Mouse (Mus musculus) heart, embryonic 11.5 days (tissue): Measurements from ENCODE around the gene Bnip2. TPM values are rescaled to one million over a fixed set of nuclear protein-coding genes. Genes with fewer than 3 reads are reported as not detected.
"Not testable (repeated sequence)": the region's sequence is repeated elsewhere in the genome, so short reads cannot be mapped to it uniquely, and the experiment has no call there.

Source experiments
- ATAC-seq: fragments of 200-750 bp; cut with Nextera tagmentation; replicated peaks from 2 replicates; pipeline ENCODE4 v1.8.0; 2017; ENCODE audit warnings: moderate library complexity; ENCODE audit not compliant: insufficient number of reproducible peaks, low FRiP score, low TSS enrichment
- H3K27ac ChIP-seq: fragments of 300-500 bp; sonication (generic); 2 replicates; pipeline ENCODE4 v1.5.1; 2014; ENCODE audit warnings: mild to moderate bottlenecking, low read depth, low read length
- H3K27me3 ChIP-seq: fragments of 300-500 bp; sonication (generic); 2 replicates; pipeline ENCODE4 v1.6.1; 2014; ENCODE audit warnings: mild to moderate bottlenecking, low read length, mixed read lengths; ENCODE audit not compliant: control insufficient read depth, insufficient read depth
- H3K36me3 ChIP-seq: fragments of 300-500 bp; sonication (generic); 2 replicates; pipeline ENCODE4 v1.6.1; 2014; ENCODE audit warnings: mild to moderate bottlenecking, low read length, moderate library complexity, mixed read lengths; ENCODE audit not compliant: control insufficient read depth, insufficient read depth
- H3K4me1 ChIP-seq: fragments of 300-500 bp; sonication (generic); 2 replicates; pipeline ENCODE4 v1.6.1; 2014; ENCODE audit warnings: low read length; ENCODE audit not compliant: control insufficient read depth, insufficient read depth
- H3K4me2 ChIP-seq: fragments of 300-500 bp; sonication (generic); 2 replicates; pipeline ENCODE4 v1.6.1; 2014; ENCODE audit warnings: mild to moderate bottlenecking, moderate library complexity
- H3K4me3 ChIP-seq: fragments of 300-500 bp; sonication (generic); 2 replicates; pipeline ENCODE4 v1.5.1; 2014; ENCODE audit warnings: low read depth, low read length
- H3K9ac ChIP-seq: fragments of 300-500 bp; sonication (generic); 2 replicates; pipeline ENCODE4 v1.6.1; 2014; ENCODE audit warnings: mild to moderate bottlenecking, low read depth, low read length, moderate library complexity
- H3K9me3 ChIP-seq: fragments of 300-500 bp; sonication (generic); replicated peaks from 2 replicates; pipeline ENCODE4 v1.6.1; 2016; ENCODE audit warnings: low read length; ENCODE audit not compliant: control insufficient read depth
- WGBS: fragments of 180-500 bp; shearing (Covaris S2); extraction: QIAGEN DNeasy Blood & Tissue Kit; methylation state at CpG from one replicate; pipeline ENCODE4 v1.1.7; 2014; ENCODE audit not compliant: insufficient replicate concordance; 5-methylcytosine and 5-hydroxymethylcytosine counted together
- polyA plus RNA-seq: library from polyadenylated mRNA; unstranded; fragments of >200 nt; fragmentation: Nextera tagmentation; extraction: Ambion mirVana; gene quantifications from 2 replicates; pipeline ENCODE4 v1.2.1, GENCODE M21; 2014

Gene Bnip2
- polyA plus RNA-seq, 1 experiment from 2014 or later = 124 TPM

- ATAC-seq = no peak
- Histone ChIP-seq H3K27me3 (no peaks in the 10 kb centered on the region), H3K27ac (no peak overlapping the region), H3K4me1 (peaks cover 14% of the 10 kb centered on the region), H3K9me3 (no peaks in the 10 kb centered on the region), H3K36me3 (peaks cover 10% of the 10 kb centered on the region; the same call in 1 of the 2 replicates), H3K4me3 (no peak overlapping the region), H3K9ac (no peak overlapping the region), H3K4me2 (no peak overlapping the region)
These were observed 29.6 kb downstream of the Bnip2 start for GRCm38 (mm10) chr9:70018879-70019278.

- Histone ChIP-seq H3K9me3 (no peaks in the 10 kb centered on the region), H3K9ac (no peak overlapping the region), H3K36me3 (peaks cover 10% of the 10 kb centered on the region; the same call in 1 of the 2 replicates), H3K4me3 (no peak overlapping the region), H3K27ac (peak overlapping the region; percentile 54; the same call in 1 of the 2 replicates), H3K4me2 (no peak overlapping the region), H3K27me3 (no peaks in the 10 kb centered on the region), H3K4me1 (peaks cover 11% of the 10 kb centered on the region)
- ATAC-seq = no peak
- WGBS = 51% methylated on average over 1 of the region's 1 CpGs
These were observed 32.3 kb downstream of the Bnip2 start for GRCm38 (mm10) chr9:70021610-70022009.

DNA sequence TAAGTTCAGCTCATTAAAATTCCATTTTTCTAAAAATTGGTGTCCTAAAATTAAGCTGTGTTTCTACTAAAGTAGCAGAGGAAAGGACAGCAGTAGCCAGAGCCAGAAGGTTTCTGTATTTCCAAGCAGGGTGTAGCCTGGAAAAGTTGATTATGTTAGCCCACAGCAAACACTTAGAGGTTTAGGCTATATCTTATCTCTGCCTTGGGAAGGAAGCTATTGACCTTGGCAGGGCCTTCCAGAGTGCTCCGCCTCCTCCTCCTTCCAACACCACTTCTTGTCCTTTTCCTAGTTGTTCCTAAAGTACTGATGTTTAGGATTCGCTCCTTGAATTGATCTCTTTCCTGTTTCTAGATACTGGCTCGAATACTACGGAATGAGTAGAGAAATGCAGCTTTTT is 32.8 kb downstream of the Bnip2 start:
- Histone ChIP-seq H3K4me2 (no peak overlapping the region), H3K4me1 (peaks cover 11% of the 10 kb centered on the region), H3K27ac (peak overlapping the region; percentile 22; the same call in 1 of the 2 replicates), H3K36me3 (peaks cover 10% of the 10 kb centered on the region; the same call in 1 of the 2 replicates), H3K27me3 (no peaks in the 10 kb centered on the region), H3K9ac (no peak overlapping the region), H3K4me3 (no peak overlapping the region), H3K9me3 (no peaks in the 10 kb centered on the region)
- no peak for ATAC-seq
- 57% methylated on average over 4 of the region's 4 CpGs for WGBS

DNA sequence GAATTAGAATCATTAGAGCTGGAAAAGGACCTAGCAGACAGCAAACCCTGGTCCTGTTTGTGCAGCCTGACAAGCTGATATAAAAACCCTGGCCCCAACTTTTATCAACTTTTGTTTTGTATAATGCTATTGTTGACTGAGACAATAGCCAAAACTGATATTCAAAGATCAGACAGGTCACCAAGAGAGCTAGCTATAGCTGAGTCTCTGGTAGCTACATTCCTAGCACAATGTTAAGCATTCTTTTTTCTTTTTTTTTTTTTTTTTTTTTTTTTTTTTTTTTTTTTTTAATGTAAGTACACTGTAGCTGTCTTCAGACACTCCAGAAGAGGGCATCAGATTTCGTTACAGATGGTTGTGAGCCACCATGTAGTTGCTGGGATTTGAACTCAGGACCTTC is 34.3 kb downstream of the Bnip2 start:
- not testable (repeated sequence) for H3K4me3 ChIP-seq, H3K4me2 ChIP-seq, ATAC-seq, H3K36me3 ChIP-seq, H3K9me3 ChIP-seq, H3K9ac ChIP-seq, H3K27ac ChIP-seq, H3K27me3 ChIP-seq
- 75% methylated on average over 1 of the region's 1 CpGs for WGBS
- peaks cover 11% of the 10 kb centered on the region for H3K4me1 ChIP-seq

- no peak overlapping the region for H3K4me2 ChIP-seq
- ATAC-seq = no peak
These were observed 35.4 kb downstream of the Bnip2 start for GRCm38 (mm10) chr9:70024648-70025047.

DNA sequence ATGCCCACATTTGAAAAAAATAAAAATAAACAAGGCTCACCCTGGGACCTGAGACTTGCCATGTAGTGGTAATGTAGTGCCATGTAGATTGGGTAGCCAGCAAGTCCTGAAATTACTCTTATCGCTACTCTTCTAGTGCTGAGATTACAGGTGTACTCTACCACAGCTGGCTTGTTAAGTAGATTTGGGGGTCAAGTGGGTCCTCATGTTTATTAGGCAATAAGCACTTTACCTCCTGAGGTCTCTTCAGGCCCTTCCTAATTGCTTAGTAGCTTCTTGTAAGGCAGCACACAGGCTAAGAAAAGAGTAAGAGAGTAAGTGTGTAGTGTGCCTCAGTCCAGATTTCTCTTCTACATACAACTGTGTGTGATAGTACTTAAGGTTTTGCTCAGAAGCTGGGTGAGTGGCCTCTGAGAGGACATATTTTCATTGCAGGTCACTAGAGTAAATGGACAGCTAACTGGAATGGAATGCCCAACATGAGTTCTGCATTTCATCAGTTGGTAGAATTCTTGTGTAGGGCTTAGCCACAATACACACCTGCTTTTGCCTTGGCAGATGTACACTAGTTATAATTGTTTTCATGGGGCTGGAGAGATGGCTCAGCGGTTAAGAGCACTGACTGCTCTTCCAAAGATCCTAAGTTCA is 36.2 kb downstream of the Bnip2 start:
- Histone ChIP-seq H3K36me3 (no peaks in the 10 kb centered on the region), H3K27me3 (no peaks in the 10 kb centered on the region), H3K4me3 (no peak overlapping the region), H3K4me2 (no peak overlapping the region), H3K9me3 (no peaks in the 10 kb centered on the region), H3K27ac (no peak overlapping the region), H3K4me1 (peaks cover 11% of the 10 kb centered on the region), H3K9ac (no peak overlapping the region)
- ATAC-seq = no peak
- WGBS = 77% methylated on average over 2 of the region's 2 CpGs

More at GRCm38 (mm10) chr9:70024648-70025047, 35.4 kb downstream of the Bnip2 start:
- H3K27ac ChIP-seq = no peak overlapping the region
- no peak overlapping the region for H3K9ac ChIP-seq
- no peaks in the 10 kb centered on the region for H3K27me3 ChIP-seq
- H3K36me3 ChIP-seq = peaks cover 5% of the 10 kb centered on the region; the same call in 1 of the 2 replicates
- H3K9me3 ChIP-seq = no peaks in the 10 kb centered on the region
- peaks cover 11% of the 10 kb centered on the region for H3K4me1 ChIP-seq
- H3K4me3 ChIP-seq = no peak overlapping the region

DNA sequence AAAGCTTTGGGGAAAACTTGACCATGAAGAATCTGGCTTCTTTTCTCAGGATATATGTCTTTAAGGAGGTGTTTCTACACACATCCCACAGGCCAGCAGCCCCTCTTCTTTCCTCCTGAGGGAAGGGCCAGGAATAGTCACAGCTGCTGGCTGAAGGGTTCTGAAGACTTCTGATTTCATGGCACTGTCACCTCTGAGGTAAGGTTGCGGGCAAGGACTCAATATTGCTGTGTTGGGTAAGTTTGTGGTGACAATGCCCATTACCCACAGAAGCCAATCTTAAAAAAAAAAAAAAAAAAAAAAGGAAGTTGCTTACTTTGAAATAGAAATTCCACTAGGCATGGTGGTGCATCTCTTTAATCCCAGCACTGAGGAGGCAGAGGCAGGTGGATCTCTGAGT is 42.9 kb downstream of the Bnip2 start:
- Histone ChIP-seq H3K9me3 (no peaks in the 10 kb centered on the region), H3K4me1 (0 out of 2 replicates have a peak, but pooled peaks cover 2% of the 10 kb centered on the region), H3K9ac (no peak overlapping the region), H3K27ac (no peak overlapping the region), H3K4me2 (no peak overlapping the region), H3K36me3 (no peaks in the 10 kb centered on the region), H3K27me3 (no peaks in the 10 kb centered on the region), H3K4me3 (no peak overlapping the region)
- no peak for ATAC-seq
- WGBS = 83% methylated on average over 1 of the region's 1 CpGs

DNA sequence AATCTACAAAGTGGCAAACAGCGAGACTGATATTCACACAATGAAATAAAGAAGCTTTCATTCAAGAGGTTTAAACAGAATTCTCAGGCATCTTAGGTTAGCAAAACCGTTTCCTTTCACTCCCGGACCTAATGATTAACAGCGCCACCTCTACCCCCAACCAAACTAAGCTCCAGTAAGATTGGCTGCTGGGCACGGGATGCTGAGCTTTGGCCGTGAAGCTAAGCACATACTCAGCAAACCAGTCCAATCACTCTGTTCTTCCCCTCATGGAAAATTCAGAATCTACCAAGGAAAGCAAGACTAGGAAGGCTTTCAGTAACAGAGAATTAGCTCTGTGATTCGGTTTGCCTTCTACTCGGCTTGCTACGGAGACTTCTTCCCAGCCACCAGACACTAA is 43.8 kb downstream of the Bnip2 start:
- no peak overlapping the region for H3K4me2 ChIP-seq
- no peaks in the 10 kb centered on the region for H3K9me3 ChIP-seq
- WGBS = 74% methylated on average over 9 of the region's 9 CpGs
- no peaks in the 10 kb centered on the region for H3K27me3 ChIP-seq
- no peak overlapping the region for H3K27ac ChIP-seq
- H3K9ac ChIP-seq = no peak overlapping the region
- H3K4me3 ChIP-seq = no peak overlapping the region
- no peak for ATAC-seq
- H3K36me3 ChIP-seq = no peaks in the 10 kb centered on the region
- 0 out of 2 replicates have a peak, but pooled peaks cover 2% of the 10 kb centered on the region for H3K4me1 ChIP-seq

- no peak overlapping the region for H3K27ac ChIP-seq
- no peak overlapping the region for H3K4me2 ChIP-seq
- no peak overlapping the region for H3K4me3 ChIP-seq
- no peaks in the 10 kb centered on the region for H3K9me3 ChIP-seq
- 0 out of 2 replicates have a peak, but pooled peaks cover 2% of the 10 kb centered on the region for H3K4me1 ChIP-seq
- no peaks in the 10 kb centered on the region for H3K36me3 ChIP-seq
- no peaks in the 10 kb centered on the region for H3K27me3 ChIP-seq
- H3K9ac ChIP-seq = no peak overlapping the region
- no peak for ATAC-seq
- WGBS = 84% methylated on average over 7 of the region's 7 CpGs
These were observed 45.4 kb downstream of the Bnip2 start for GRCm38 (mm10) chr9:70034702-70035101.
